Comparison of ENCODE assay signal across 8 mouse cellular contexts in genomic region chr5:137315084-137315903, GRCm38 (mm10). TPM values are rescaled to one million over a fixed set of nuclear protein-coding genes. Genes with fewer than 3 reads are reported as not detected.
DNase-seq lines count a peak whose midpoint lies in the region; ATAC-seq lines count a peak whose summit lies in the region.

No protein-coding gene starts in this region.

- peak overlapping the region; percentile 72; the same call in 1 of the 2 replicates for H3K27ac ChIP-seq in hindbrain, embryonic 12.5 days
- no peak overlapping the region for H3K27ac ChIP-seq in liver, embryonic 13.5 days
- no peak overlapping the region; the same call in 1 of the 2 replicates for H3K27ac ChIP-seq in neural tube, embryonic 12.5 days

- peak; percentile 24 for DNase-seq in cerebellum, adult 9-10 months
- DNase-seq in urinary bladder, postnatal 25 days (ENCODE audit: low spot score) = peak; percentile 50
- no peak for DNase-seq in urinary bladder, postnatal 10 days (ENCODE audit: low spot score)
- DNase-seq in liver, embryonic 13.5 days = no peak
- DNase-seq in layer of hippocampus, adult 9-10 months (ENCODE audit: low spot score) = no peak

- 0 out of 2 replicates have a peak overlapping the region, but pooled peaks have one; percentile 46 for H3K4me3 ChIP-seq in hindbrain, embryonic 12.5 days
- no peak overlapping the region for H3K4me3 ChIP-seq in liver, embryonic 13.5 days (replicated peaks)
- no peak overlapping the region for H3K4me3 ChIP-seq in neural tube, embryonic 12.5 days

- peaks cover 34% of the 10 kb centered on the region for H3K4me1 ChIP-seq in hindbrain, embryonic 12.5 days
- H3K4me1 ChIP-seq in liver, embryonic 13.5 days (replicated peaks) = peaks cover 63% of the 10 kb centered on the region
- H3K4me1 ChIP-seq in neural tube, embryonic 12.5 days = peaks cover 33% of the 10 kb centered on the region

- peak overlapping the region; percentile 73 for H3K9ac ChIP-seq in hindbrain, embryonic 12.5 days
- H3K9ac ChIP-seq in liver, embryonic 13.5 days = peak overlapping the region; percentile 76; the same call in 1 of the 2 replicates
- H3K9ac ChIP-seq in neural tube, embryonic 12.5 days = peak overlapping the region; percentile 69

- ATAC-seq in cerebellum, adult (ENCODE audit: insufficient number of reproducible peaks, low FRiP score, low TSS enrichment) = no peak
- no peak; the same call in 1 of the 2 replicates for ATAC-seq in hindbrain, embryonic 12.5 days (ENCODE audit: low FRiP score)
- ATAC-seq in liver, embryonic 13.5 days (ENCODE audit: low read depth) = peak; percentile 27; the same call in 1 of the 2 replicates
- ATAC-seq in neural tube, embryonic 12.5 days (ENCODE audit: low FRiP score, low read depth) = 0 out of 2 replicates have a peak, but pooled peaks have one; percentile 20

- WGBS in hindbrain, embryonic 12.5 days = 41% methylated on average over 30 of the region's 30 CpGs
- 51% methylated on average over 30 of the region's 30 CpGs for WGBS in liver, embryonic 13.5 days (ENCODE audit: insufficient replicate concordance)
- WGBS in neural tube, embryonic 12.5 days = 39% methylated on average over 30 of the region's 30 CpGs

- peak overlapping the region; percentile 68; the same call in 1 of the 2 replicates for H3K4me2 ChIP-seq in hindbrain, embryonic 12.5 days (replicated peaks)
- no peak overlapping the region for H3K4me2 ChIP-seq in liver, embryonic 13.5 days
- peak overlapping the region; percentile 71 for H3K4me2 ChIP-seq in neural tube, embryonic 12.5 days (replicated peaks)

- peaks cover 9% of the 10 kb centered on the region for H3K27me3 ChIP-seq in hindbrain, embryonic 12.5 days
- no peaks in the 10 kb centered on the region for H3K27me3 ChIP-seq in liver, embryonic 13.5 days
- H3K27me3 ChIP-seq in neural tube, embryonic 12.5 days (replicated peaks) = no peaks in the 10 kb centered on the region

- H3K36me3 ChIP-seq in hindbrain, embryonic 12.5 days = peaks cover 38% of the 10 kb centered on the region
- peaks cover 11% of the 10 kb centered on the region for H3K36me3 ChIP-seq in liver, embryonic 13.5 days
- peaks cover 40% of the 10 kb centered on the region for H3K36me3 ChIP-seq in neural tube, embryonic 12.5 days

- no peaks in the 10 kb centered on the region for H3K9me3 ChIP-seq in hindbrain, embryonic 12.5 days (replicated peaks)
- no peaks in the 10 kb centered on the region for H3K9me3 ChIP-seq in liver, embryonic 13.5 days (replicated peaks)
- H3K9me3 ChIP-seq in neural tube, embryonic 12.5 days = no peaks in the 10 kb centered on the region

RNA-seq across cellular contexts. Expression of gene Trip6, which starts 1.1 kb away (rescaled TPM):
- 40.0 and 40.7 TPM in 2 replicates for polyA plus RNA-seq in hindbrain, embryonic 12.5 days (2016; fragmentation: Nextera tagmentation; extraction: Ambion mirVana)
- 10.1 and 10.6 TPM in 2 replicates for polyA plus RNA-seq in liver, embryonic 13.5 days (2015; fragmentation: Nextera tagmentation; extraction: Ambion mirVana)
- 31.7 and 36.2 TPM in 2 replicates for polyA plus RNA-seq in neural tube, embryonic 12.5 days (2016; fragmentation: Nextera tagmentation; extraction: Ambion mirVana)

RNA-seq across cellular contexts. Expression of gene Srrt, which starts 7.8 kb away (rescaled TPM):
- polyA plus RNA-seq in hindbrain, embryonic 12.5 days (2016; fragmentation: Nextera tagmentation; extraction: Ambion mirVana) = 151 and 152 TPM in 2 replicates
- 86.7 and 102 TPM in 2 replicates for polyA plus RNA-seq in liver, embryonic 13.5 days (2015; fragmentation: Nextera tagmentation; extraction: Ambion mirVana)
- polyA plus RNA-seq in neural tube, embryonic 12.5 days (2016; fragmentation: Nextera tagmentation; extraction: Ambion mirVana) = 155 and 167 TPM in 2 replicates

RNA-seq across cellular contexts. Expression of gene Slc12a9, which starts 18.1 kb away (rescaled TPM):
- 21.9 and 23.6 TPM in 2 replicates for polyA plus RNA-seq in hindbrain, embryonic 12.5 days (2016; fragmentation: Nextera tagmentation; extraction: Ambion mirVana)
- polyA plus RNA-seq in liver, embryonic 13.5 days (2015; fragmentation: Nextera tagmentation; extraction: Ambion mirVana) = 2.8 and 3.2 TPM in 2 replicates
- 24.4 and 25.1 TPM in 2 replicates for polyA plus RNA-seq in neural tube, embryonic 12.5 days (2016; fragmentation: Nextera tagmentation; extraction: Ambion mirVana)

RNA-seq across cellular contexts. Expression of gene Ufsp1, which starts 20.9 kb away (rescaled TPM):
- polyA plus RNA-seq in hindbrain, embryonic 12.5 days (2016; fragmentation: Nextera tagmentation; extraction: Ambion mirVana) = 8.1 and 10.3 TPM in 2 replicates
- polyA plus RNA-seq in liver, embryonic 13.5 days (2015; fragmentation: Nextera tagmentation; extraction: Ambion mirVana) = 8.4 TPM in 2 replicates
- 11.4 and 11.6 TPM in 2 replicates for polyA plus RNA-seq in neural tube, embryonic 12.5 days (2016; fragmentation: Nextera tagmentation; extraction: Ambion mirVana)

RNA-seq across cellular contexts. Expression of gene Ache, which starts 28.0 kb away (rescaled TPM):
- polyA plus RNA-seq in hindbrain, embryonic 12.5 days (2016; fragmentation: Nextera tagmentation; extraction: Ambion mirVana) = 12.6 and 13.1 TPM in 2 replicates
- polyA plus RNA-seq in liver, embryonic 13.5 days (2015; fragmentation: Nextera tagmentation; extraction: Ambion mirVana) = 15.9 and 16.6 TPM in 2 replicates
- 20.6 and 23.5 TPM in 2 replicates for polyA plus RNA-seq in neural tube, embryonic 12.5 days (2016; fragmentation: Nextera tagmentation; extraction: Ambion mirVana)

Comparison
In these comparisons a context has a peak if more than half of its experiments do, and no peak if none do; other contexts are left out.
1. DNase-seq: peak in cerebellum, adult 9-10 months (single experiment) and urinary bladder, postnatal 25 days (single experiment); none in urinary bladder, postnatal 10 days (single experiment), liver, embryonic 13.5 days (single experiment) and layer of hippocampus, adult 9-10 months (single experiment).
2. ATAC-seq: peak in liver, embryonic 13.5 days (single experiment) and neural tube, embryonic 12.5 days (single experiment); none in cerebellum, adult (single experiment) and hindbrain, embryonic 12.5 days (single experiment).
3. Peak in every context shown above with its lines, with median percentiles within 50 percentile points of each other: H3K9ac ChIP-seq.